Mouse (Mus musculus): ENCODE data around the gene Zc3h4. TPM values are rescaled to one million over a fixed set of nuclear protein-coding genes. Genes with fewer than 3 reads are reported as not detected.

Zc3h4 gene
- polyA plus RNA-seq, 1 experiment from 2014 or later, result 10.4 TPM

- H3K27me3 ChIP-seq (ENCODE audit: insufficient read depth, low read length), result no peaks in the 10 kb centered on the region
- no peaks in the 10 kb centered on the region for H3K9me3 ChIP-seq (replicated peaks; ENCODE audit: low read length)
- no peak overlapping the region for H3K9ac ChIP-seq (ENCODE audit: low read depth, low read length)
- no peak overlapping the region for H3K4me3 ChIP-seq (replicated peaks; ENCODE audit: low read depth, low read length)
- no peak for TF ChIP-seq CTCF (IDR thresholded peaks at IDR 0.05; ENCODE audit: low read depth)
- WGBS, result 36% methylated on average over 2 of the region's 2 CpGs
- no peak overlapping the region for H3K4me2 ChIP-seq (ENCODE audit: low read length)
- peaks cover 28% of the 10 kb centered on the region; the same call in 1 of the 2 replicates for H3K4me1 ChIP-seq (replicated peaks; ENCODE audit: insufficient read depth, low read length)
- H3K36me3 ChIP-seq (ENCODE audit: insufficient read depth, low read length), result peaks cover 13% of the 10 kb centered on the region
- ATAC-seq (replicated peaks; ENCODE audit: low FRiP score, low read depth) (no peak), DNase-seq (ENCODE audit: low spot score) (peak; percentile 37)
- H3K27ac ChIP-seq, result no peak overlapping the region
These were observed 12.2 kb downstream of the Zc3h4 start for GRCm38 (mm10) chr7:16412930-16413329.

GRCm38 (mm10) chr7:16415426-16415825, 14.7 kb downstream of the Zc3h4 start:
- Histone ChIP-seq H3K27ac (peak overlapping the region; percentile 66), H3K27me3 (ENCODE audit: insufficient read depth, low read length) (no peaks in the 10 kb centered on the region), H3K4me1 (replicated peaks; ENCODE audit: insufficient read depth, low read length) (peaks cover 30% of the 10 kb centered on the region; the same call in 1 of the 2 replicates), H3K9me3 (replicated peaks; ENCODE audit: low read length) (no peaks in the 10 kb centered on the region), H3K4me3 (replicated peaks; ENCODE audit: low read depth, low read length) (no peak overlapping the region), H3K36me3 (ENCODE audit: insufficient read depth, low read length) (peaks cover 31% of the 10 kb centered on the region), H3K4me2 (ENCODE audit: low read length) (no peak overlapping the region), H3K9ac (ENCODE audit: low read depth, low read length) (no peak overlapping the region)
- TF ChIP-seq CTCF (IDR thresholded peaks at IDR 0.05; ENCODE audit: low read depth), result no peak
- WGBS, result 51% methylated on average over 3 of the region's 3 CpGs
- ATAC-seq (replicated peaks; ENCODE audit: low FRiP score, low read depth) (peak; percentile 81; the same call in 1 of the 2 replicates), DNase-seq (ENCODE audit: low spot score) (peak; percentile 41)

DNA sequence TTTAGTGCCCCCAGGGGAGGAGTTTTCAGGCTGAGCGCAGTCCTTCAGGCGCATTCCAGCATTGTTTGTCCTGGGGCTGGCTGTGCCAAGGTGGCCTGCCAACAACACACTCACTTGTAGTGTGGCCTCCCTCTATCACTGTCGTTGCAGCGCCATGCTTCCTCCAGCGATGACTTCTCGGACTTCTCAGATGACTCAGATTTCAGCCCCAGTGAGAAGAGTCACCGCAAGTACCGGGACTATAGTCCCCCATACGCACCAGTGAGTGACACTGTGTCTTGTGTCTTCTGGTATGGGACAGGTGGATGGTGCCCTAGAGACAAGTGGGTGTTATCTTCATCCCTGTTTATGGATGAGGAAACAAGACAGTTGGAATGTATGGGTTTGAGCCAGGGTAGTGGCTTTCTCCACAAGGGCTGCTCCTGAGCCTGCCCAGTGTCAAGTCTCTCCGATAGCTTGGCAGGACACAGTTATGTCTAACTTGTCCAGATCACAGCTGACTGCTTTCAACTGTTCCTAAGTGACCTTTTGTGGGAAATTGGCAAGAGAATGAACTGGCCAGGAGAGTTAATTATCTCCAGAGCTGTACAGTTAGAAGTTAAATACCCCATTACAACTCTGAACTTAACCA, 16.5 kb downstream of the Zc3h4 start:
- ATAC-seq (replicated peaks; ENCODE audit: low FRiP score, low read depth) (no peak; the same call in 1 of the 2 replicates), DNase-seq (ENCODE audit: low spot score) (peak; percentile 49)
- H3K27ac ChIP-seq, result peak overlapping the region; percentile 50; the same call in 1 of the 2 replicates
- peaks cover 48% of the 10 kb centered on the region for H3K36me3 ChIP-seq (ENCODE audit: insufficient read depth, low read length)
- peaks cover 27% of the 10 kb centered on the region; the same call in 1 of the 2 replicates for H3K4me1 ChIP-seq (replicated peaks; ENCODE audit: insufficient read depth, low read length)
- no peak overlapping the region for H3K9ac ChIP-seq (ENCODE audit: low read depth, low read length)
- H3K9me3 ChIP-seq (replicated peaks; ENCODE audit: low read length), result no peaks in the 10 kb centered on the region
- no peaks in the 10 kb centered on the region for H3K27me3 ChIP-seq (ENCODE audit: insufficient read depth, low read length)
- 60% methylated on average over 10 of the region's 10 CpGs for WGBS
- no peak for TF ChIP-seq CTCF (IDR thresholded peaks at IDR 0.05; ENCODE audit: low read depth)
- no peak overlapping the region for H3K4me2 ChIP-seq (ENCODE audit: low read length)
- no peak overlapping the region for H3K4me3 ChIP-seq (replicated peaks; ENCODE audit: low read depth, low read length)

GRCm38 (mm10) chr7:16418713-16419112, 18.0 kb downstream of the Zc3h4 start:
- Histone ChIP-seq H3K9ac (ENCODE audit: low read depth, low read length) (no peak overlapping the region), H3K4me3 (replicated peaks; ENCODE audit: low read depth, low read length) (no peak overlapping the region), H3K4me2 (ENCODE audit: low read length) (no peak overlapping the region), H3K9me3 (replicated peaks; ENCODE audit: low read length) (no peaks in the 10 kb centered on the region), H3K36me3 (ENCODE audit: insufficient read depth, low read length) (peaks cover 55% of the 10 kb centered on the region), H3K27ac (no peak overlapping the region), H3K4me1 (replicated peaks; ENCODE audit: insufficient read depth, low read length) (peaks cover 27% of the 10 kb centered on the region; the same call in 1 of the 2 replicates), H3K27me3 (ENCODE audit: insufficient read depth, low read length) (no peaks in the 10 kb centered on the region)
- no peak for DNase-seq (ENCODE audit: low spot score)
- no peak for ATAC-seq (replicated peaks; ENCODE audit: low FRiP score, low read depth)
- TF ChIP-seq CTCF (IDR thresholded peaks at IDR 0.05; ENCODE audit: low read depth), result no peak
- WGBS, result 84% methylated on average over 5 of the region's 5 CpGs

GRCm38 (mm10) chr7:16420493-16421118, 19.9 kb downstream of the Zc3h4 start:
- H3K27ac ChIP-seq, result no peak overlapping the region
- ATAC-seq (replicated peaks; ENCODE audit: low FRiP score, low read depth) (no peak), DNase-seq (ENCODE audit: low spot score) (no peak)
- TF ChIP-seq CTCF (IDR thresholded peaks at IDR 0.05; ENCODE audit: low read depth), result no peak
- H3K4me3 ChIP-seq (replicated peaks; ENCODE audit: low read depth, low read length), result no peak overlapping the region
- peaks cover 74% of the 10 kb centered on the region for H3K36me3 ChIP-seq (ENCODE audit: insufficient read depth, low read length)
- no peaks in the 10 kb centered on the region for H3K9me3 ChIP-seq (replicated peaks; ENCODE audit: low read length)
- peaks cover 19% of the 10 kb centered on the region; the same call in 1 of the 2 replicates for H3K4me1 ChIP-seq (replicated peaks; ENCODE audit: insufficient read depth, low read length)
- no peak overlapping the region for H3K4me2 ChIP-seq (ENCODE audit: low read length)
- H3K9ac ChIP-seq (ENCODE audit: low read depth, low read length), result no peak overlapping the region
- H3K27me3 ChIP-seq (ENCODE audit: insufficient read depth, low read length), result no peaks in the 10 kb centered on the region
- WGBS, result 90% methylated on average over 8 of the region's 8 CpGs

DNA sequence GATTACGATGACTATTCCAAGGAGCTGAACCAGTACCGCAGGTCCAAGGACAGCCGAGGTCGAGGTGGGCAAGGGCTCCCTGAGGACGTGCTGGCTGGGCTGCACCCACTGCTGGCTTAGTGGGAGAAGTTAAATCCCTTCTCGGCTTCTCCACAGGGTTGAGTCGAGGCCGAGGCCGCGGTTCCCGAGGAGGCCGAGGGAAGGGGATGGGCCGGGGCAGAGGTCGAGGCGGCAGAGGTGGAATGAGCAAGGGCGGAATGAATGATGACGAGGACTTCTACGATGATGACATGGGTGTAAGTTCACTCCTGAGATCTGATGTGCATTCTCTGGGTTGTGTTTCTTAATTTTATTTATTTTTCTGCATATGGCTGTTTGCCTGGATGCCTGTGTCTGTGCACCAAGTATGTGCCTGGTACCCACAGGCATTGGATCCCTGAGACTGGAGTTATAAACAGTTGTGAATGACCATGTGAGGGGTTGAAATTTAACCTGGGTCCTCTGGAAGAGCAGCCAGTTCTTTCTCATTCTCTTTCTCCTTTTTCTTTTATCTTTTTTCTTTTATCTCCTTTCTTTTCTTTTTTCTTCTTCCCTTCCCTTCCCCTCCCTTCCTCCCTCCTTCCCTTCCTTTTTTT, 21.6 kb downstream of the Zc3h4 start:
- H3K27ac ChIP-seq, result no peak overlapping the region

More for the DNA sequence above, 21.6 kb downstream of the Zc3h4 start:
- Histone ChIP-seq H3K4me2 (ENCODE audit: low read length) (no peak overlapping the region), H3K4me1 (replicated peaks; ENCODE audit: insufficient read depth, low read length) (peaks cover 5% of the 10 kb centered on the region; the same call in 1 of the 2 replicates), H3K4me3 (replicated peaks; ENCODE audit: low read depth, low read length) (no peak overlapping the region), H3K9me3 (replicated peaks; ENCODE audit: low read length) (no peaks in the 10 kb centered on the region), H3K9ac (ENCODE audit: low read depth, low read length) (no peak overlapping the region), H3K36me3 (ENCODE audit: insufficient read depth, low read length) (peaks cover 78% of the 10 kb centered on the region), H3K27me3 (ENCODE audit: insufficient read depth, low read length) (no peaks in the 10 kb centered on the region)
- no peak for TF ChIP-seq CTCF (IDR thresholded peaks at IDR 0.05; ENCODE audit: low read depth)
- DNase-seq (ENCODE audit: low spot score), result no peak
- 83% methylated on average over 18 of the region's 18 CpGs for WGBS
- no peak for ATAC-seq (replicated peaks; ENCODE audit: low FRiP score, low read depth)

Data from kidney, postnatal 0 days (tissue).